Mouse (Mus musculus): ENCODE results near the gene Acta2.

Gene Acta2

GRCm38 (mm10) chr19:34268991-34269390 is 13.6 kb upstream of the Acta2 start:
- no peak for DNase-seq

GRCm38 (mm10) chr19:34265604-34266193 is 10.3 kb upstream of the Acta2 start:
- DNase-seq: no peak

GRCm38 (mm10) chr19:34262273-34262974 is 7.0 kb upstream of the Acta2 start:
- no peak for DNase-seq

- DNase-seq: no peak
These were observed 1.5 kb upstream of the Acta2 start for GRCm38 (mm10) chr19:34256936-34257335.

GRCm38 (mm10) chr19:34256149-34256548 is 759 bp upstream of the Acta2 start:
- DNase-seq: no peak

GRCm38 (mm10) chr19:34254101-34254879 is 1.1 kb downstream of the Acta2 start:
- DNase-seq: peak; percentile 27

- no peak for DNase-seq
These were observed 2.9 kb downstream of the Acta2 start for GRCm38 (mm10) chr19:34252450-34252849.

GRCm38 (mm10) chr19:34251900-34252299 is 3.5 kb downstream of the Acta2 start:
- no peak for DNase-seq

GRCm38 (mm10) chr19:34250621-34251020 is 4.8 kb downstream of the Acta2 start:
- no peak for DNase-seq

GRCm38 (mm10) chr19:34248558-34248957 is 6.8 kb downstream of the Acta2 start:
- no peak for DNase-seq

GRCm38 (mm10) chr19:34244056-34244455 is 11.3 kb downstream of the Acta2 start:
- peak; percentile 30 for DNase-seq

- no peak for DNase-seq
These were observed 12.5 kb downstream of the Acta2 start for GRCm38 (mm10) chr19:34242925-34243324.

GRCm38 (mm10) chr19:34241247-34241915 is 14.0 kb downstream of the Acta2 start:
- DNase-seq: no peak

- no peak for DNase-seq
These were observed 14.9 kb downstream of the Acta2 start for GRCm38 (mm10) chr19:34240273-34241039.

- DNase-seq: no peak
These were observed 17.6 kb downstream of the Acta2 start for GRCm38 (mm10) chr19:34237746-34238145.

GRCm38 (mm10) chr19:34236049-34236448 is 19.3 kb downstream of the Acta2 start:
- no peak for DNase-seq

GRCm38 (mm10) chr19:34233944-34234343 is 21.4 kb downstream of the Acta2 start:
- DNase-seq: peak; percentile 49

- no peak for DNase-seq
These were observed 23.1 kb downstream of the Acta2 start for GRCm38 (mm10) chr19:34232326-34232725.

- DNase-seq: no peak
These were observed 23.8 kb downstream of the Acta2 start for GRCm38 (mm10) chr19:34231596-34231995.

GRCm38 (mm10) chr19:34222805-34223204 is 32.6 kb downstream of the Acta2 start:
- no peak for DNase-seq

GRCm38 (mm10) chr19:34220732-34221380 is 34.5 kb downstream of the Acta2 start:
- no peak for DNase-seq
